Mouse (Mus musculus) urinary bladder, adult 18-20 months (tissue): Measurements from ENCODE around the gene Tbl1xr1.

Experiments used
- DNase-seq, 2 experiments: peaks; one replicate each; pipeline ENCODE4 v3.0.0; 2022; ENCODE audit warnings: low spot score in 2 of 2, mixed read lengths in 2 of 2

Gene Tbl1xr1

DNA sequence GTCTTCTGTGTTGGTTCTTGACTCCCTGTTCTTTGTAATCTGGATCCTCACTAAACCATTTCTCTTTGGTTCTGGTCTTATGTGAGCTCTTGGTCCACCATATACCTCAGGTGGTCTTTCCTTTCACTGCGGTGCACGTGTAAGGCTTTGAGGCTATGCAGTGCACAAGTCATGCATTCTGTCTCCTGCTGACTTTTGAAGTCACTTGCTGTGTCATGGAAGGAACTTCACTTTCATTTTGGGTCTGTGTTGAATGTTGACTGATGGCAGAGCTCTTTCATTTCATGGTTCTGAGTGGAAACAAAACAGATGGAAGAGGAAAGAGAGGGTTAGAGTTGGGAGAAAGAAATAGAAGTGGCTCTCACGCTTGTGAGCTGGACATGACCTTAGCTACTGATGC, 13.4 kb downstream of the Tbl1xr1 start:
- no peak for DNase-seq

DNA sequence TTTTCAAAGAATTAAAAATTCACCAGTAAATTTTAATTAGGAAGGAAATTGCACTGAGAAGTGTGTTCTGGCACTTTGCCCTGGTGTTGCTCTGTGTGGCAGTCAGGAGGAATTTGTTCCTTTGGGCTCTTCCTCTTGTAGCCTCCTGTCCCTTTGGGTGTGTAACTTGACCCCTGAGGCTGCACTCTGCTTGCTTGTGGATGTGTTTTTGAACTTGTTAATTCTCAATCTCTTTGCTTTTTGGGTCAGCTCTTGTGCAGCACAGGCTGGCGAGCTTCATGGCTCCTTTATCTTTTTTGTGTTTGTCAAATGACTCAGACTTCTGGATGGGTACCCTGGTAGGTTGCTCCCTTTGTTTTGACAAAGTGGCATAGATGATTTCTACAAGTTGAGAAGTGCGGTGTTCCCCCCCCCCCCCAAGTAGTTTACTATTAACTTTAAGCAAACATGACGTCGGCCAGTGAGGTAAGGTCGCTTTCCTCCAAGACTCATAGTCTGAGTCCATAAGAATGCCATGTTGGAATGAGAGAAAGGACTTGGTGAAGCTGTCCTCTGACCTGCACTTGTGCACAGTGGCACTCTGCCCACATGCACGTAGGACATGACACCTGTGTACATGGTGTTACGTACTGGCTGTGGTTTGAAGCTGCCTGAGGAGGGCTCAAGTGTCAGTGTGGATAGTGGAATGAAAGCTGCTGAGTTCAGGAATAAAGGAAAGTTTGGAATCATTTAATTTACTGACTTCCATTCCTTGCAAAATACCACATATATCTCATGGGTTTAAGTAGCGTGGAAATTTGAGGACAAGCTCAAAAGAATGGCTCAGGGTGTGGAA, 14.2 kb downstream of the Tbl1xr1 start:
- no peak for DNase-seq

DNA sequence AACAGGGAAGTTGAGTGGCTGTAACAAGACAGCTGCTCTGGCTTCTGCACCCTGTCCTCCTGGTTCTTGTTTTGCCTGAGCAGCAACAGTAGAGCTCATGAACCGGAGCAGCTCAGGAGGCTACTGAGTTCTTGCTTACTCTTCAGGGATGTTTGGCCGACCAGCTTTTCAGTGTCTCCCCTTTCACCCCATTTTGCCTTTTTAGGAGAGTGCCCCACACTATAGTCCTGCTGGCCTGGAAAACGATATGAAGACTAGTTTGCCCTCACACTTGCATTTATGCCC, 14.8 kb downstream of the Tbl1xr1 start:
- DNase-seq, result no peak

DNA sequence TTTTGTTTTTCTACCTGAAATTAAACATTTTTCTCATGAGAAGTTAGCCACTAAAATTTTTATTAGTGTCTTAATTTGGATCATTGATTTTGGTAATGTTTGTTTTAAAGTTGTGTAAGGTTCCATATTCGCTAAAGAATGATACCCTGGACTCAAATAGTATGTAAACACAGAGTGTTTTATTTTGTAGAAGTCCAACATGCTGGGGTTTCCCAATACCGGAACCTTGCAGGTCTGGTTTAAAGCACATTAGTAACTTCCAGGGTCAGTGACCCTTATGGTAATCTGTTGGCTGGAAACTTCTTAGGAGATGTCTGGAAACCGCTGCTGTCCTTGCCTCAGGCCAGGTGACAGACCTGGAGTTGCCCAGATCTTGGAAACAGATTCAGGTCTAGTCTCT, 15.2 kb downstream of the Tbl1xr1 start:
- DNase-seq, result no peak

DNA sequence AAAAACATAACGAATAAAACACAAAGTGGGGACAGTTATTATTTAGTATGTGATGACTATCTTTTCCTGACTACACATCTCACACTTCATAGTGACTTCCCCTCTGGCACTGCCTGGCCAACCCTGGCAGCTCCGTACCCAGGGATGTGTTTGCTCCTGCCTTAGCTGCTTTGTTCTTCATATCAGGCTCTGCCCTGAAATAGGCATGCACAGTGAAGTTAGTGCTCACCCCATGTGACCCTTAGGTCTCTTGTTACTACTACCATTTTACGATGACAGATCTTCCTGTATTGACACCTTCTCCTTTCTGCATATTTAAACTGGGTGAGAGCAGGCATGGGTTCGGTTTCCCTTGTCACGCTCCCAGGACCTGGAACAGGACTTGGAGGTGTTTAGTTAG, 16.3 kb downstream of the Tbl1xr1 start:
- DNase-seq, result no peak

DNA sequence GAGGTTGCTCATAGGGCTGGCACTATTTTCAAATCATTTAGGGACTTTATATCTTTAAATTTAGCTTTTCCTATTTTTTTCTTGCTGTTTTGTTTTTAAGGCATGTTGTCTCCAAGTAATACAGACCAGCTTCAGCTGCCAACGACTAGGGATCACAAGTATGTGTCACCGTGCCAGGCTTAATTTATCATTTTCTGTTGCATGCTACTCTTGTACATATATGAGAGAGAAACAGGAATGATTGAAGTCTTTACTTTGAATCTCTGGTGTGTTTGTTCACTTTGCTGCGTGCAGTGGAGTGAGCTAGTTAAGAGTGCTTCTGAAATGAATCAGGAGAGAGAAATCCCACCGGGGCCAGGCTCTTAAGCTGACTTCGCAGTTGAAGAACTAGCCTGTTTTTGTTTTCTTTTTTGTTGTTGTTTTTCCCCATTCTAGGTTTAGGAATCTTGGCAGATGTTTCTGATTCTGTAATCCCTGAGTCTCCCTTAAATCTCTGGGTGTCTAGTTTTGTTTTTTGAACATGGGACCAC, 27.6 kb downstream of the Tbl1xr1 start:
- DNase-seq, result no peak

DNA sequence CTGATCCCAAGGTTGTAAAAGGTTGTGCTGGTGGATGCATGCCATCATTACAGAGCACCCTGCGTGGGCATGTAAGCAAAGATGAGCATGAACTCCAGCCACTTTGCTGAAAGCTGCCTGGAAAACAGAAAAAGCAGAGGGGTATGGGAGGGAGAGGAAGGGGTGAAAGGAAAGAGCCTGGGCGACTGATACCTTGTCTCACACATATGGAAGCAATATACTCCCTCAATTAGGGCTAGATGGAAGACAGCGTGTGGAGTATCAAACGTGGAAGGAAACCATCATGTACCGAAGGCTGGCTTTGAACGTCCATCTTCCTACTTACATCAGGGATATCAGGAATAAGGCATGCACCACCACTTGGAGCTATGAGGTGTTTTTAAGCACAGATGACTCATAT, 29.0 kb downstream of the Tbl1xr1 start:
- no peak for DNase-seq

DNA sequence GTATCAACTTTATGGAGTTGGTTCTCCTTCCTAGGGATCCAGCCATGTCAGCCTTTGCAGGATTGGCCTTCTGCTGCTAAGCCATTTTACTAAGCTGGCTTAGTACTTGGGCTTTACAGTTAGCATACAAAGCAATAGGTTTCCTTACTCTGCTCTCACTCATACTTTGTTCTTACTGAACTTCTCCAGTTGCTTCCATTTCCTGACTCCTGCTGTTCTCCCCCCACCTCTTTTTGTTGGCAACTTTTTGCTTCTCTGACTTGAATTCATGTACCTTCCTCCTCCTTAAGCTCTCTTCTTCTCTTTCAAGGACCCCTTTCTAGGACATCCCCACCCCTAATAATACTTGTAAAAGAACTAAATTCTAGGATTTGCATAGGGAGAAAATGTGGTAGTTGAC, 31.6 kb downstream of the Tbl1xr1 start:
- DNase-seq, result no peak

DNA sequence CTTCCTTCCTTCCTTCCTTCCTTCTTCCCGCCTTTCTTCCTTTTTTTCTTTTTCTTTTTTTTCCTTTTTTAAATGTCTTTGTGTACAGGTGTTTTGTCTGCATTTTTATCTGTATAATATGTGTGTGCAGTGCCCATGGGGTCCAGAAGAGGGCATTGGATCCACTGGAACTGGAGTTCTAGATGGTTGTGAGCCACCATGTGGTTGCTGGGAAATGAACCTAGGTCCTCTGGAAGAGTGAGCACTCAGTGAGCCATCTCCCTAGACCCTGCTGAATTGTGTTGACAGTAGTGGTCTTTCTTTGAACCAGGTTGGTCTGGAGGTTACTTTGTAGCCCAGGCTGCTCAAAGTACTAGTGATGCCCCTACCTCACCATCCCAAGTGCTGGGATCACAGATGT, 33.2 kb downstream of the Tbl1xr1 start:
- DNase-seq, result no peak

DNA sequence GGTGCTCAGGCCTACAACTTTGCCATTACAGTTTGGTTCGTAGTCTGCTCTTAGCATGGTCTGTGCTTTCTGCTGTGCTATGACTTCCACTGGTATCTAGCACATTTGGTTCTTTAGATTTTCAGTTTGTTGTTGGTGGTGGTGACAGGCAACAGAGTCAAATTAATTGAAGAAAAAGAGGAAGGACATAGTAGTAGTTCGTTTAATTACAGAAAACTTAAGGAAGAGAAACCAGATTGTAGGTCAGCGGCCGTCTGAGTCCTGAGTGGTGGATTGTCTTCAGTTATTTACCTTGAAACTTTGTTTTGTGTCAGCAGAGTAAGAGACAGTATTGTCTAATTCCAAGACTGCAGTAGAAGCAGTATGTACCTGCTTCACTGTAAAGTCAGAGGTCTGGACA, 37.3 kb downstream of the Tbl1xr1 start:
- DNase-seq, result no peak

DNA sequence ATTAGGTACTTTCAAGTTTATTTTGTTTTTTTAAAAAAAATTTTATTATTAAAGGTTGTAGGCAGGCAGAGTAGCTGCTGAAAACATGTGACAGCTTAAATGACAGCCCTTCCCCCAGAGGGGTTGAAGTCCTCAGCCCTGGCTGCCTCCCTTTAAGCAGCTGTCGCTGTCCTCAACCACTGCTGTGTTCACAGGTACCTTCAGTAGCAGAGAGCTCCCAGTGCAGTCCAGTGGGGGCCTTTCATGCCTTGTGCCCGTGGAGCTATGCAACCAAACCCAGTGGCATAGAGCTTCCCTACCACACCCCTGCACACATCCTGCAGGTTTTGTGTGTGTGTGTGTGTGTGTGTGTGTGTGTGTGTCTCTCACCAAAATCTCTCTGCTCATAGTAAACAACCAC, 38.8 kb downstream of the Tbl1xr1 start:
- no peak for DNase-seq

DNA sequence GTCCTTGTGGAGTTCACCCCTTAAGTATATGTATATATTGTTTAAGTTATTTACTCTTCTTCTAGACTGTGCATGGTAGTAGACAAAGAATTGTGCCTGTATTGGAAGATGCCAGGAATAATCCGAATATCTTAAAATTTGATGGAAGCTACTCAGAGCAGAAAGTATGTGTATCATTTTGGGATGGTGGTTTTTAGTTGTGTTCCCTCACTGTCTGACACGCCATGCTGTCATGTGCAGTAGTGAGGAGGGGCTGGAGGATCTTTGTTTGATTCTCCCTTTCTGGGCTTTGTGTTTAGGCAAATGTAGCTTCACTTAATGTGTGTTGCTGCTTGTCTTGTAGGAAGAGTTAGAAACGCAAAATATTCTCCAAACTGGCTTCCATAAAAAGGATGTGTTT, 39.2 kb downstream of the Tbl1xr1 start:
- DNase-seq, result no peak

DNA sequence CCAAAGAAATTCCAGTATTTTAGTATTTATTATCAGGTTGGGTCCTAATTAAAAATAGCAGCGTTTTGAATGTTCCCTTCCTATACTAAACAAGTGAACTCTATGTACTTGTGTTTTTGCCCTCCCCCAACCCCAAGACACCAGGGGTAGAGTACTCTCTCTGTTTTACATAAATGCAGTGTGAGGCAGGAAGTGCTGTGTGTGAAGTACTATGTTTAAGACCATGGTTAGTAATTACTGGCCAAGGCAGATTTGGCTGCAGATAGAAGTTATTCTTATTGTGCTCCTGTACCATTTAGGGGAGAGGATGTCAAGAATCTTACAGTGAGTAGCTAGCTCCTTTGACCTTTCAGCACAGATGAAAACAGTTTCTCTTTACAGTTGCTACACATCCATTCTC, 39.7 kb downstream of the Tbl1xr1 start:
- DNase-seq, result no peak

DNA sequence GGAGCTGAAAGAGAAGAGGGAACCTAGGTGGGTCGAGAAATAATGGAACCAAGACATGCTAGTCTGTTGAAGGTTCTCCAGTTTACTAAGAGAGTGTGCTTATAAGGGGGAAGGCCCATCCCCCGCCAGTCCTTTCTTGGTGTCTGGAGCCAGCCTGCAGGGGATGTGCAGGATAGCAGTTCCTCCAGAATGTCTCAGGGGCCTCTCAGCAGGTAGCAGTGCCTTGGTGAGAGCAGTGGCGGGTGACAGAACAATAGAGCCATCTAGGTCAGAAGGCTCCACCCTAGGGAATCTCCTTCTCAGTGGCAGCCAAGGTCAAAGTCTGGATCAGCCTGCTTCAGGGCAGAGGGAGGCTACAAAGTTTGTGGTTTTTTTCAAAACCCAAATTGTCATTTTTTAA, 45.3 kb downstream of the Tbl1xr1 start:
- DNase-seq, result no peak

DNA sequence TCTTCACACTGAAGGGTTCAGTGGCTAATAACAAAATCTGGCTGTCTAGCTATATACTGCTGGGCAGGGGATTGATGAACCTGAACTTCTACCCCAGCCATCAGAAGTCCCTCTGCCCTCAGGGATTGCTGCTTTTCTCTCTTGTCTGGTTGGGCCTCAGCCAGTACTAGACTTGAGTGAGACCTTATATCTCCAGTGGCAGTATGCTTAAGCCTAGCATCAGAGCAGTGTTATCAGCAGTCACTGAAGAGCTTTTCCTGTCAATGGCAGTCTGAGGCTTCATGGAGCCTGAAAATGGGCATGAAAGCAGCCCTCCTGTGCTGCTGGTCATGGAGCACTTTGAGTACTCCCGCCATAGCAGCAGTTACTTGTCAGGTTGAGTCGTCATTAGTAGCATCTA, 46.7 kb downstream of the Tbl1xr1 start:
- DNase-seq, result no peak

DNA sequence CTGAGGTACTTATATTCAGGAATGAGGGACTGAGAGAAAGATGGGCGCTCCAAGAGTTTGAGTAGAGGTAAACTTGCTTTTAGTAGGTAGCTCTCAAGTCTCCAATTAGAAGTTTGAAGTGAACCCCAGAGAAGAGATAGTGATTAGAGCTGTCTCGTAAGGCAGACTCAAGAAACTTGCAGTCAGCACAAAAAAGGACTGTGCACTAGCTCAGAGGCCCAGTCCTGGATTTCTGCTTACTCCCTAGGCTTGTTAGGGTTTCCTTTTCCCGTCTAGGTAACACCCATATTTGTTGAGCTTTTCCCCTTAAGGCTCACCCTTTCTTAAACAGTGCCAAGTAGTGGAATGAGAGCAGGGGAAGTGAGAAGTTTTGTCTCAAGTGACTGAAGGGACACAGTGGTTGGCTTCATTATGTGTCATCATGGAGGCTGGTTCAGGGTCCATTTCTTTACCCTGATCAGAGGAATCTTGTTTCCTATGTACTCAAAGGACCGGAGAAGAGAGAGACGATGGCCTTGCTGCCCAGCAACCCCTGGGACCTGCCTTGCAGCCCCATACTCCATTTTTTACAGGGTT, 49.9 kb downstream of the Tbl1xr1 start:
- no peak for DNase-seq

DNA sequence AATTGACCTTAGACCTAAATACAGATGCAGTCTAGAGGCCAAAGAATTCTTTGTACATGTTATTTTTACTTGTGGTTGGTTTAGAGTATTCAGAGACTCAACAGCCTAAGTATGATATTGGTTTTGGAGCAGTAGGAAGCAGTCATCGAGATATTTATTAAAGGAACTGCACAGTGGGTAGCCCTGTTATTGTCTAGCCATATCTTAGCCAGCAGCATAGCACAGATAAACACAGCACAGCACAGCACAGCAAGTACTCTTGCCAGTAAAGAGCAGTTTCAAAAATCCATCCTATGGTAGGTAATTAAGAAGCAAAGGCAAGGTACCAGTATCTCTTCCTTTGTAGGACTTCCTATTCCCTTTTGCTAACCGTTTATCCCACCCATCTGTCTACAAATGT, 54.8 kb downstream of the Tbl1xr1 start:
- no peak for DNase-seq

DNA sequence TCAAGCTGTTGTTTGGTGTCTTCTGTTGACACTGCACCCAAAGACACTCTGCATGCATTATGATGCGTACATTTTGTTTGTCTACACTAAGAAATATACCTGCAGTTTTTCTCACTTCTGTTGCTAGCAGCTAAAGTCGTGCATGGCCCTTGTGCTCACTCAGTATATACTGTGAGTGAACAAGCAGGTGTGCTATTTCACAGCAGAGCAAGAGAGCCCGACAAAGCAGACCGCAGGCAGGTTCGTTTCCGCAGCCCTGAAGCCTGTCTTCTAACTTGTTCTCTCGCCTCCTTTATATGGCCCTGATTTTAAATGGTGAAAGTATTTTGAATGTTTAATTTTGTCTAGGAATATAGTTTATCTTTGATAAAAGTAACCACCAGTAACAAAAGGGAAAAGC, 57.2 kb downstream of the Tbl1xr1 start:
- no peak for DNase-seq

DNA sequence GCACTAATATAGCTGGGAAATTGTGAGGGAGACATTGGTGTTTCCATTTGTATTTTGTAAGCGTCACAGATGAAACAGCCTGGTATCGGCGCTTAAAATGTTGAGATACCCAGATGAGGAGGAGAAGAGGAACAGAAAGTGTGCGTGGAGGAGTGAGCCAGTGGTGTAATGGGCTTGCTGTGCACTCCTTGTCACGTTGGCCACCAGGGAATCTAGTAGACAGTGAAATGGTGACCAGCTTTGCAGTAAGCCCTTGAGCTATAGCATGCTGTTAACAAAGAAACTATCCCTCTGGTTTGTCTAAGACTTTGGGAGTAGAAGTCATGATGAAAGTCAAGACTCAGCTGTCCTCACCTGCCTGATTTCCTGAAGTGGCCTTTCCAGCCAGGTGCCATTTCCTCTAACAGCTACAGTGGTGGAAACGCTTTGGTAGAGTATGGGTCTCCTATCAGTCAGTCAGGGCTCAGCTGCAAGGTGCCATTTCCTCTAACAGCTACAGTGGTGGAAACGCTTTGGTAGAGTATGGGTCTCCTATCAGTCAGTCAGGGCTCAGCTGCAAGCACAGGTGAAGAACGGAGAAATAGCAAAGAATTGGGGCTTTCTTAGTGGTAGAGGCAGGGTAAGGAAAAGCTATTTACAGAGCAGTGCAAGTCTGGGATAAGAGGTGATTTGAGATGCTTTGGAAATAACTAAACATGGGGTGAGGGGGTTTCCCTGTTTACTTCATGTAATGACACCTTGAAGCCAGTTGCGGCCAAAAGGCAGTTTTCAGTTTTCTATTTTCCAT, 61.5 kb downstream of the Tbl1xr1 start:
- DNase-seq, result no peak

DNA sequence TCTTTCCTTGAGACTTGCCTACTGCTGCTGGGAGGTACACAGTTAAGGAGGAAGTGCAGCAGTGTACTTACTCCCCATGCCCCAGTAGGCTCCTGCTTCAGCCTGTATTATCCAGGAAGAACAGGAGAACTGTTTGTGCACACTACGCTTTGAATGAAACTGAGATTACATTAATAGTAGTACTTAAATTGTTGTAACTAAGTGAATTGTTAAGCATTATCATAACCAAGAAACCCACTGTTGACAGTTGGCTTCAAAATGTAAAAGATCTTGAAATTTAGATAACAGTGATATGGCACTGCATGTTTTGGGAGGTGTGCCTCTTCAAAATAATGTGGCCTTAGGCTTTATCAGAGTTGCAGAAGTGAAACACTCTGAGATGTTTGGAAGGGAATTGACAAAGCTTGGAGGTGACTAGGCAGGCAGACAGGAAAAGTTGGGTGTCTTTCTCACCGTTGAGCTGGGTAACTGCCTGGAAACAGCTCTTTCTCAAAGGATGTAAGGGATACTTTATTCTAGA, 62.2 kb downstream of the Tbl1xr1 start:
- DNase-seq, result no peak

DNA sequence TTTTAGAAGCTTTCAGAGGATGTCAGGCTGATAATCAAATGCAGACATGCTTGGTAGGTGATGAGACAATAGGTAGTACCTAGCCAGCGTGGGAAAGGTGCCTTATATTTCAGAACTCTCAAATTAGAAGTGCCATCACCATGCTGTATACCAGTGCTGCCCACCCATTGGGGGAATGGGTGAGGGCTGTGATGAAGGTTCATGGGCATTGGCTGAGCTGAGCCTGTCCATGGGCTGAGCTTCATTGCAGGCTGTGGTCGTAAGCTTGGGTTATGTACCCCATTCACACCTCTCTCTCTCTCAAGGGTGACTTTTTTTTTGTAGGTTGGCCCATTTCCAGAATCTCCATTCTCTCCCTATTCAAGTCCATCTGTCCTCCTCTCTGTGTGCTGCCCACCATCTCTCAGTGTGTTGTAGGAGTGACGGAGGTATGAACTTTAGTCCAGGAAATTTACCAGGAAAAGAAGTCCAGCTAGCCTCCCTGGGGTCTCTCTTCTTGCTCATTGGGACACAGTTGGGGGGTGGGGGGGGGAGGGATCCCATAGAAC, 63.7 kb downstream of the Tbl1xr1 start:
- no peak for DNase-seq

DNA sequence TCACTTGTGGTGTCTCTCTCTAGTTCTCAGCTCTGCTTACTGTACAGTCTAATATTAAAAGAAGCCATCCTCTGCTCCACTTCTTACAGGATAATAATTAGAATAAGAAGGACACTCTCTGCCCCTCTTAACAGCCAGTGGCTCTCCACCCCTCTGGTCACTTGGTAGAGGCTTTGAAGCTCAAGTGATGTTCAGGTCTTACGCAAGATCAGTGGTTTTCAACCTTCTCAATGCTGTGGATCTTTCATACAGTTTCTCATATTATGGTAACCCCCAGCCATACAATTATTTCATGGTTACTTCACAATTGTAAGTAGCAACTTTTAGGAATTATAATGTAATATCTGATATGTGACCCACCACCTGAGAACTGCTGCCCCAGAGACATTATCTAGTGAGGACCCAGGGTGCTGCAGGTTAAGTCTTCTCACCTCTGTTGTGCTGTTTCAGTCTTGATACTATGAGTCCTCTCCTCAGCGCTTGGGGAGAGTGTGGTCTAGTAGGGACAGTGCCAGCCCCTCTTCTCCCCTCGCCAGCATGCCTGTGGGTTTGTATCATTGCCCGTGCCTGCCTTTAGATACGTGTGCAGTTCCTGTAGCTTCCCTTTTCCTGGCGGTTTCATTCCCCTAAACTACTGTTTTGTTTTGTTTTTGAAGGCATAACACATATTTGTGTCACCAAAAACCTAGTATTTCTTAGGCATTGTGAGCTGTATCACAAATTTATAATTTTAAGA, 65.7 kb downstream of the Tbl1xr1 start:
- DNase-seq, result no peak
